Mouse (Mus musculus) B cell, adult 2 months (primary cell): ENCODE data around the gene Dusp21.

ENCODE experiments used
- DNase-seq, 2 experiments: peaks; one replicate each; pipeline ENCODE4 v3.0.0; 2022

The Dusp21 gene

DNA sequence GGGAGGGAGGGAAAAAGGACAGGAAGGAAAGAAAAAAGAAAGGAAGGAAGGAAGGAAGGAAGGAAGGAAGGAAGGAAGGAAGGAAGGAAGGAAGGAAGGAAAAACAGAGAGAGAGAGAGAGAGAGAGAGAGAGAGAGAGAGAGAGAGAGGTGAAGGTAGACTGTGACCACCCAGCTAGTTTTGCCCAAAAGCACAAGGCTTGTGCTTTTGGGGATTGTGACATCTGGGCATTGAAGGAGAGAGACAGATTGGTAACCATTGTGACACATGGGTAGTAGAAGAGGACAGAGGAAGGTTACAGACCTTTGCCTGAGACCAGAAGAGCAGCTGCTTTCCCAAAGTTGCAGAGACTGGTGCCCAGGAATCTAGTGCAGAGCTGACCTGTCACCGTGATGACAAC is at the start of gene Dusp21:
Dusp21 (plus strand) TSS at position 301 of the 400 bp plus-strand sequence.
- DNase-seq: no peak

DNA sequence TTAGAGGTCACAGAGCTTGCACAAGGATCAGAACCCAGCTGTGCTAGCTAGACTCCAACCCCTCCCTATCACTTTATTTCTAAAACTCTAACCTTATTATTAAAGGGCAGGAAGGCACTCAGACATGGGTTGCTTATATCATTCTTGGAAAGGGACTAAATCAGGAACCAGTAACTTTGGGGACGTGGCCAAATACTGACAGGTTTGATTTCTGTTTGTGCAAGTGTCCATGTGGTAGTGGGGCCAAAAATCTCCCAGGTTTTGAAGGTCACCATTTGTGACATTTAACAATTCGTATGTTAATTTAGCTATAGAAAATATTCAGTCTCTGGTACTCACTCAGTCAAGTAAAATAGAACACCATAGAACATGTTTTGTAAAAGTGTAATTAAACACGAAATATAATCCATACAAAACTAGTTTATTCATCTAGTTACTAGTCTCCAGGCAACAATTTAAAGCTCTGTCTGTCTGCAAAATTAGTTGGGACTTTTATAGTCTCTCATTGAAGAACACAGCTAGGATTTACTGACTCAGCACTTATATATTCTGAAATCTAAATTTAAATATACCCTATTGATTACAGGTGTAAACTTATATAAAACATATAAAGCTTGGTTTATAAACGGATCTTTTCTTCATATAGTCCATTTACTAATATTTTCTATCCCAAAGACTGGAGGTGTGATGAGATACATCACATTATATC is 15.2 kb downstream of the Dusp21 start:
- DNase-seq: no peak

DNA sequence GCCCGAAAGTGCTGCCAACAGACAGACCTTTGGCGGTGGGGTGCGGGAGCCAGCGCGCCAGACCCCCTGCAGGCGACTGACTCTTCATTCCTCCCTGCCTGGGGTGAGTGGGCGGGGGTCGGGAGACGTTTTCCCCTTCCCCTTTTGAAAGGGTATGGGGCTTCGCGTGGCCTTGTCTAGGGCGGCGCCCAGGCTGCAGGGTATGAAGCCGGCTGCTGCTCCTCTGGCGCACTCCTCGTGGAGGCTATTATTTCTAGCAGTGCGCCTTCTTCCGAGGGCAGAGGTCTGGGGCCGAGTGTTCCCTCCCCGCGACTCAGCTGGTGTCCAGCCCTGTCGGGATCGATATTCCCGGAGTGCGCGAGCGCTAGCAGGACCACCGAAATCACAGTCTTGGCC is 16.1 kb downstream of the Dusp21 start:
- peak in 1 of 2 experiments; percentile 43 for DNase-seq

DNA sequence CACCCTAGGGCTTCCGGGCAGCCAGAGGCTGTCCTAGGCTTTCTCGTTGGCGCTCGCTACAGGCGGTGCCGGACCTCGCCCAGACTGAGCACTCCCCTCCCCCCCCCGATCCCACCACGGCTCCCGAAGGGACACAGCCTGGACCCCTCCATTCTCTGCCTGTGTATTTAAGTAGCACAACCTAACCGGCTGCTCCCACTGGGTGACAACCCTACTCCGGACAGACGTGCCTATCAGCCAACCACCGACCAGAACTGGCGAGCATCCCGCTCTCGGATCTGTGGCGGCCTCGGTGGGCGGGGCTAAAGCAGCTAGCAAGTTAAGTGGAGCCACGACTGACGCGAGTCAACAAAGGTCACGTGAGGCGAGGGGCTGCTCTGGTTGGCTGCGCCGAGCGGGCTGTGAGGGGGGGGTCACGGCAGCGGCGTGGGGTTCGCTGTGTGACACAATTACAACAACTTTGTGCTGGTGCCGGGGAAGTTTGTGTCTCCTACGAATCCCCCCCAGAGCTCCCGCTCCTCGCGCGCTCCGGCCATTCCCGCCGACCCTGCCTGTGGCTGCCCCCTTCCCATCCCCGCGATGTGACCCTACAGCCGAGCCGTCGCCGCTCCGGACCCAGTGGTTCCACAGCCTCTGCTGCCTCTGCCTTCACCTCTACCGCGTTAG is 16.7 kb downstream of the Dusp21 start, which contains the start of gene Kdm6a:
Kdm6a (plus strand) TSS at position 384 of the 666 bp plus-strand sequence.
- peak; percentile 94 to 99 for DNase-seq

DNA sequence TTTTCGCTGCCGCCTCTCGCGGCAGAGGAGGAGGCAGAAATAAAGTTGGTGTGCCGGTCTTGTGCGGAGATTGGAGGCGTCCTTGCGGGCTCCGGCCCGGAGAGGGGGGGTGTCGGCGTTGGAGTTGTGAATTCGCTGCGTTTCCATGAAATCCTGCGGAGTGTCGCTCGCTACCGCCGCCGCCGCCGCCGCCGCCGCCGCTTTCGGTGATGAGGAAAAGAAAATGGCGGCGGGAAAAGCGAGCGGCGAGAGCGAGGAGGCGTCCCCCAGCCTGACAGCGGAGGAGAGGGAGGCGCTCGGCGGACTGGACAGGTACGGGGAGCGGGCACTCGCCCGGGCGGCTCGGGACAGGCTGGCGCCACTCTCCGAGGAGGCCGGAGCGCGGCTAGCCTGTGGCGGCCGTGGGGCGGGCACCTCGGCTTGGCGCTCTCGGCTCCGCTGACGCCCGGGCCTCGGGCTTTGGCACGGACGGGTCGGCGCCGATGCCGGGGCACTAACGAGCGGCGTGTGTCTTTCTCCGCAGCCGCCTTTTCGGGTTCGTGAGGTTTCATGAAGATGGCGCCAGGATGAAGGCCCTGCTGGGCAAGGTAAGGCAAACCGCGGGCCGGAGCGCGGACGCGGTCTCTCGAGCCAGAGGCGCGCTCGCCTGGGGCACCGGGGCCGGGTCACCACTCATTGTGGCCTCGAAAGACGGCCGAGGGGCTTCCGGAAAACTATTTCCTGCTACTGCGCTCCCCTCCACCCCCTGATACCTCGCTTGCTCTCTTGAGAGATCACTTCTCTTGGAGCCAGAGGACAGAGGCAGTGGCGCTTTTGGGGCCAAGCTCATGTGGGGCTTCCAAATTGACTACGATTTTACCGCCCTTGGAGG is 17.4 kb downstream of the Dusp21 start:
- DNase-seq: peak; percentile 60 to 80

DNA sequence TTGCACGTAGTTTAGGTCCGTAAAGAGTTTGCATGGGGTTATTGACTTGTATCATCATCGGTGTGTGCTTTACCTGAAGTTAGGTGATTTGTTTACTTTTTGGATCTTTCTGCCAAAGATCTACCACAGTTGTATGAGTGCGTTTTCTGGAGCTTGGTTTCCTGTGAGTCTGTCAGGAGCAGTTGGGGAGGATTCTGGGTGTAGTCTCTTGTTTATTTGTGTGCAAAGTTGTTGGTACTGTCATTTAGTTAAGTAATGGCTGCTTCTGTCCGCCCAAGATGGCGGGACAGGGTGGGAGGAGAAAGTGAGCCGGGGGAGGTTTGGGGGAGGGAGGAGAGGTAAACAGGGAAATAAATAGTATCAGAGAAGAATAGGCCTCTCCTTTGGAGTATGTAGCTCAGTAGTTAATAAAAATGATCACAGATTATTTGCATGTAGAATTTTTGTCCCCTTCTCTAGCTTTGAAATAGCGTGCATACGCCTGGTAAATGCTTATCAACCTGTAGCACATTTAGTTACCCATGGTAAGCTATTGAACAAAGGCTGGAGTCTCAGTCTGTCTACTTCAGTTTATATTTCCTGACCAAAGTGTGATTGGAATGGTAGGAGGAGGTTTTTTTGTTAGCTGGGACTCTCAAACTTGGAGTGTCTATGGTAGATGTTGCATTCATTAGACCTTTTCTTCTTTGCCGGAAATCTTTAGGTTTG is 18.4 kb downstream of the Dusp21 start:
- peak; percentile 34 to 69 for DNase-seq

DNA sequence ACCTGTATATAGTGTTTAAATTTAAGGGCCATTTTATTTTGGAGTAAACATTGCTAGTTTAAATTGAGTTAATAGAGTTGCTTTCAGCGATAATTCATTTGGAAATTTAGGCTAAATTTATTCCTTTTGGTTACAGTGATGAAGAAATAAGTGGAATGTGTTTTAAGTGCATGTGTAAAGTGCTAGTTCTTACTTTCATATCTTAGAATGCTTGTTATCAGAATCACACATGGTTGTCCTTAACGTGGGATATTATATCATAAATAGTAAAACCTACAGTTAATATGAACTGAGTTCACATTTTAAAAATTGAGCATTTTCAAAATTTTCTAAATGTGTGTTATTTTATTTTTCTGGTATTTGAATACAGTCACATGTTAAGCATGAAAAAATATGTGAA is 19.5 kb downstream of the Dusp21 start:
- DNase-seq: no peak

DNA sequence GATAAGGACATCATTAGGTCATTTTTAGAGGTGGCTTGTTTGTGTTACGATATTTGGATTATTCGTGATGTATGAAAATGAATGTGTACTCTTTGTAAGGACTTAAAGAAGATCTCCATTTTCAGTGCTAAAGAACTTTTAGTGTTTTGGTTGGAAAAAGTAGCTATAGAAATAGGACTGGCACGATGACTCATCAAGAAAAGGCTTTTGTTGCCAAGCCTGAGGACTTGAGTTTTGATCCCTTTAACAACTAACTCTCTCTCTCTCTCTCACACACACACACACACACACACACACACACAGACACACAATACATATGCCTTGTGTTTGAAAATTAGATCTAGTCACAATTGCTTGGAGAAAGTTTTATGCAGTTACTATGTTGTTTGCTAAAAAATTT is 21.3 kb downstream of the Dusp21 start:
- DNase-seq: no peak

DNA sequence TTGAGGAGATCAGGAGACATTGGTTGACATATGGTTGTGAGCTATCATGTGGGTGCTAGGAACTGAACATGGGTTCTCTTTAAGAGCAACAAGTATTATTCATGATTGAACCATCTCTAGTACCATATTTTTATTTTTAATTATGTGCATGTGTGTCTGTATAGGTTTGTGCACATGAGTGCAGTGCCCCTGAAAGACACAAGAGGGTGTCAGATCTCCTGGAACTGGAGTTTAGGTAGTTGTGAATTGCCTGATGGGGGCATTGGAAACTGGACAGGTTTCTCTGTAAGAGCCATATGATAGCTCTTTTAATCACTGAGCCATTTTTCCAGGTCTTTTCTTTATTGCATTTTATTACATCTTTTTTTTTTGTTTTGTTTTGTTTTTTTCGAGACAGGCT is 23.3 kb downstream of the Dusp21 start:
- peak; percentile 39 to 53 for DNase-seq

DNA sequence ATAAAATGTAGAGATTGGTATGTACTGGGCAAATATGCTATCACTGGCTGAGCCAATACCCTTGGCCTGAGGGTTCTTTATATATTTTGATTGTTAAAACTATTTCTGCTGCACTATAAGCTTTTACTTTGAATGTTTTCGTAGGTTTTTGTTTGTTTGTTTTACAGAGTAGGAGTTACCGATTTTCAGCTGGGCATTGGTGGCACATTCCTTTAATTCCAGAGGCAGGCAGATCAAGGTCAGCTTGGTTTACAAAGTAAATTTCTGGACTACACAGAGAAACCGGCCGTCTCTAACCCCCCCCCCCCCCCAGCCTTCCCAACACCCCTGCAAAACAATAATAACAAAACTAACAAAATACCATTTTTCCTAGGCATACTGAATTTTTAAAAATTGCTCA is 29.2 kb downstream of the Dusp21 start:
- DNase-seq: no peak

DNA sequence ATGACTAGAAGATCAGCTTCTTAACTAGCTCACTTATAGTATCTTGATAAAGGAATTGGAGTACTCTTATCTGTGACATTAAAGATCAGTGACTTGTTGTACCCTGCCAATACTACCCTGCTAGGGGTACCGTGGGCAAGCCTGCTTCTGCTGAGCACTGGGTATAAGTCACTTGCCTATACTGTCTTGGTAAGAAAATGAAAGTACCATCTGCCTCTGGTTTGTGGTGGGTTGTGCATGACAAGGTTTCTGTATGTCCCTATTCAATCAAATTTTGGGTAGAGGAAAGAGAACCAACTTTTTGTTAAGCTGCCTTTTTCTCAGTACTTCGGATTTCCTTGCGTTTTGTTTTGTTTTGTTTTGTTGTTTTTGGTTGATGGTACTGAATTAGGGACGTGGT is 32.1 kb downstream of the Dusp21 start:
- peak; percentile 9 to 37 for DNase-seq

DNA sequence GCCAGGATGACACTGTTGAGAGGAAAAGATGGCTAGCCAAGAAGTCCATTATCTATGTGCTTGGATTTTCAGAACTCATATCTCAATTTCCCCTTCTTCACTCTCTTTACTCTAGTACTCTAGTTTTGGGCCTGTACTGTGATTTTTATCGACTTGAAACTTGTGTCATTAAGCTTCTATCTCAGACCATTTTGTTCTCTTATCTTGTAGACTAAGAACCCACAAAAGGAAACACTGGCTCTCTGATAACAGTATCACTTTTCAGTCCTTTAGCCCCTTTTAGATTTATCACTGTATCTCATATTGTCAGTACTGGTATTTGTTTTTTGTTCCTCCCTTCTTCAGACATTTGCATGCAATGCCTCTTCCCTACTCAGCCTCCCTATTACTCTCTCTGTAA is 33.8 kb downstream of the Dusp21 start:
- no peak for DNase-seq

DNA sequence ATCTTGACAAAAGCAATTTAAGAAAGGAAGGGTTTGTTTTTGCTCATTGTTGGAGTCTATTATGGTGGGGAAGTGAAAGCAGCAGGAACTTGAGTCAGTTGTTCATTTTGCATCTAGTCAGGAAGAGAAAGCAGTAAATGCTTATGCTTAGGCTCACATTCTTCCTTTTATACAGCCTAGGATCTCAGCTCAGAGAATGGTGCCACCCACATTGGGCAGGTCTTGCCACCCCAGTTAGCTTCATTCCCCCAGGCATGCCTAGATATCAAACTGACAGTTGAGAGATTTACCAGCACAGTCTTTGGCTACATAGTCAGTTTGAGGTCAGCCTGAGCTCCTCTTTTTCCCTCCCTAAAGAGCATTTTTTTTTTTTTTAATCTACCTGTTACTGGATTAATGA is 41.5 kb downstream of the Dusp21 start:
- DNase-seq: peak in 1 of 2 experiments; percentile 14

DNA sequence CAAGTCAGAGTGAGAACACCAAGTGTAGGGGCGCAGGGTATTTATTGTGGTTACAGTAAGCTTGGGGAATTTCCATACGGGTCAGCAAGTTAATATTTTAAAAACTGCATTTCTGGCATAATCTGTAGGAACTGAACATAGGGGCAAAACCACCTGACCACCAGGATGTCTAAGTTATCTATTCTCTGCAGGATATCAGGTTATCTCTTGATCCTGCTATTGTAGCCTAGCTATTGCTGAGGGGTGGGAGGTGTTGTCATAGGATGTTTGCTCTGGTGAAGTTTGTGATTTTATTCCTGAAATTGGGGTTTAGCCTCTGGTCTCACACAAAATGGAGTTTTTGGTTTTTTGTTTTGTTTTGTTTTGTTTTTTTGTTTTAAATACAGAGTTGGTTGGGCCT is 42.6 kb downstream of the Dusp21 start:
- no peak for DNase-seq
